Mouse (Mus musculus) adrenal gland, postnatal 14 days (tissue): ENCODE results near the gene Osr1. TPM values are rescaled to one million over a fixed set of nuclear protein-coding genes. Genes with fewer than 3 reads are reported as not detected.

Experiments
- DNase-seq: peaks from one replicate; pipeline ENCODE4 v3.0.0; 2021; ENCODE audit warnings: mixed read lengths
- total RNA-seq: library from RNA; stranded (reverse); gene quantifications from 2 replicates; pipeline ENCODE4 v1.2.3, GENCODE M21; 2021

Osr1 gene
- total RNA-seq, 1 experiment from 2014 or later = 3.6 TPM

DNA sequence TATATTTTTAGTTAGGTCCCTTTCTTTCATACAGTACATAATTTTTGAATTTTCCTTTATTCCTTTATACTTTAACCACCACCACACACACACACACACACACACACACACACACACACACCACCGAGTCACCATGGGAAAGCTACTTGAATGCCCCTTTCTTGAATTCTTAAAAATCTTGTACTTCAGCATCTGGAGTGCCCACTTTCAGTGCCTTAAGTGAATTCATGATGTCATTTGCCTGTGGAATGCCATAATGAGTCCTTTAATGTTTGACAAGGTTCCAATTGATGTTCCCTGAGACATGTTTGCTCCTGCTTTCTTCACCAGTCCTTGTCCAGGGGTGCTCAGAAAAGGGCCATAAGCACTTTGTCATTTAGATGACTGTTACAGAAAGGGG is 17.8 kb downstream of the Osr1 start:
- no peak for DNase-seq

DNA sequence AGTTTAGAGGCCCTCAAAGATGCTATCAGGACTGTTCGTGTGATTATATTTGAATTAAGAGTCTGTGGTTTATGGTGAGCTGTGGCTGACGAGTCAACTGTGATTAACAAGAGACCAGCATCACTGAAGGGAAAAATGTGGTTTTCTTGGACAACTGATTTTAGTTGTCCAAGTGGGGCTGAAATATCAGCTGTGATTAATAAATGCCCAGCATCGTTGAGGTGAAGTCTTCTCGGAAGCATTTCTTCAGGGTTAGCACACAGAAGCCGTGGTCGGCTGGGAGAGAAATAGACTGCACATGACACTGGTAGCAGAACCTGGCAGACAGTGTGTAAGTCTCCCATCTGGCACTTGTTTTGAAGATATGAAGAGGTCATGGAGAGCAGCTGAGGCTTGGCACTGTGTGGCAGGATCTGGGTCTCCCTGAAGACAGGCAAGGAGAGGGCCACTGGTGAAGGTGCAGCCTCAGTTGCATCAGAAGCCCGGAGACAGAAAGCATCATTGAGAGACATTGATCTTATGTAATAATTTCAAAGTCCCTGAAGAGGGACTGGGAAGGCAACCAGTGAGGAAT is 19.7 kb downstream of the Osr1 start:
- no peak for DNase-seq

- DNase-seq = no peak
These were observed 21.2 kb downstream of the Osr1 start for GRCm38 (mm10) chr12:9591141-9591540.

GRCm38 (mm10) chr12:9598219-9598618 is 28.3 kb downstream of the Osr1 start:
- no peak for DNase-seq
